ENCODE assay signal across 27 mouse cellular contexts in genomic region chr3:17501556-17501955, GRCm38 (mm10).
A peak's percentile ranks its signal among the peaks of the same experiment; 100 is the strongest.
DNase-seq lines count a peak whose midpoint lies in the region; ATAC-seq and TF ChIP-seq lines count a peak whose summit lies in the region.
"Had no signal": no experiment of that assay in that cellular context is flagged by ENCODE, and none has a peak within 500 bp of the region (broad histone marks: within the 10 kb centered on the region; RNA-seq: fewer than 3 reads in every experiment).

No protein-coding gene starts in this region.

- no peak overlapping the region for H3K27ac ChIP-seq in midbrain, embryonic 14.5 days (replicated peaks; ENCODE audit: low read depth, low read length)
- no peak overlapping the region for H3K27ac ChIP-seq in midbrain, embryonic 16.5 days (ENCODE audit: low read length)
- no peak overlapping the region for H3K27ac ChIP-seq in liver, embryonic 12.5 days
- H3K27ac ChIP-seq: embryonic facial prominence, embryonic 10.5 days; embryonic facial prominence, embryonic 15.5 days; forebrain, embryonic 12.5 days; hindbrain, embryonic 12.5 days; liver, embryonic 13.5 days; midbrain, embryonic 13.5 days; neural tube, embryonic 12.5 days had no signal

- H3K9me3 ChIP-seq in midbrain, embryonic 14.5 days (ENCODE audit: control insufficient read depth, low read length) = no peaks in the 10 kb centered on the region
- no peaks in the 10 kb centered on the region for H3K9me3 ChIP-seq in midbrain, embryonic 16.5 days (replicated peaks; ENCODE audit: control insufficient read depth, low read length, poor library complexity, severe bottlenecking)
- no peaks in the 10 kb centered on the region for H3K9me3 ChIP-seq in liver, embryonic 12.5 days (replicated peaks)
- H3K9me3 ChIP-seq: embryonic facial prominence, embryonic 10.5 days; embryonic facial prominence, embryonic 15.5 days; forebrain, embryonic 12.5 days; hindbrain, embryonic 12.5 days; liver, embryonic 13.5 days; megakaryocyte, embryonic 14.5 days; midbrain, embryonic 13.5 days; neural tube, embryonic 12.5 days had no signal

- no peaks in the 10 kb centered on the region for H3K27me3 ChIP-seq in midbrain, embryonic 14.5 days (ENCODE audit: control insufficient read depth, insufficient read depth, low read length)
- H3K27me3 ChIP-seq in midbrain, embryonic 16.5 days (ENCODE audit: control insufficient read depth, insufficient read depth, low read depth, low read length) = no peaks in the 10 kb centered on the region
- no peaks in the 10 kb centered on the region for H3K27me3 ChIP-seq in liver, embryonic 12.5 days (replicated peaks)
- H3K27me3 ChIP-seq: CH12.LX; embryonic facial prominence, embryonic 15.5 days; forebrain, embryonic 12.5 days; hindbrain, embryonic 12.5 days; liver, embryonic 13.5 days; megakaryocyte, embryonic 14.5 days; midbrain, embryonic 13.5 days; neural tube, embryonic 12.5 days had no signal

- no peaks in the 10 kb centered on the region for H3K36me3 ChIP-seq in midbrain, embryonic 14.5 days (ENCODE audit: control insufficient read depth, insufficient read depth, low read length)
- no peaks in the 10 kb centered on the region for H3K36me3 ChIP-seq in midbrain, embryonic 16.5 days (ENCODE audit: control insufficient read depth, insufficient read depth, low read length)
- no peaks in the 10 kb centered on the region for H3K36me3 ChIP-seq in liver, embryonic 12.5 days
- H3K36me3 ChIP-seq: embryonic facial prominence, embryonic 10.5 days; embryonic facial prominence, embryonic 15.5 days; forebrain, embryonic 12.5 days; hindbrain, embryonic 12.5 days; liver, embryonic 13.5 days; midbrain, embryonic 13.5 days; neural tube, embryonic 12.5 days had no signal

- no peak overlapping the region for H3K9ac ChIP-seq in midbrain, embryonic 14.5 days (replicated peaks; ENCODE audit: low read length)
- H3K9ac ChIP-seq in midbrain, embryonic 16.5 days (ENCODE audit: low read depth, low read length) = no peak overlapping the region
- H3K9ac ChIP-seq in liver, embryonic 12.5 days = no peak overlapping the region
- H3K9ac ChIP-seq: embryonic facial prominence, embryonic 15.5 days; forebrain, embryonic 12.5 days; hindbrain, embryonic 12.5 days; liver, embryonic 13.5 days; midbrain, embryonic 13.5 days; neural tube, embryonic 12.5 days had no signal

- H3K4me3 ChIP-seq in midbrain, embryonic 14.5 days (replicated peaks; ENCODE audit: low read depth, low read length) = no peak overlapping the region
- H3K4me3 ChIP-seq in midbrain, embryonic 16.5 days (ENCODE audit: low read depth, low read length) = no peak overlapping the region
- H3K4me3 ChIP-seq in liver, embryonic 12.5 days = no peak overlapping the region
- H3K4me3 ChIP-seq: embryonic facial prominence, embryonic 10.5 days; embryonic facial prominence, embryonic 15.5 days; forebrain, embryonic 12.5 days; hindbrain, embryonic 12.5 days; liver, embryonic 13.5 days; megakaryocyte, embryonic 14.5 days; midbrain, embryonic 13.5 days; myocyte; neural tube, embryonic 12.5 days had no signal

- TF ChIP-seq CTCF in brain, embryonic 14.5 days (IDR thresholded peaks at IDR 0.05; ENCODE audit: borderline replicate concordance, extremely low read depth, insufficient read depth, insufficient read length) = no peak

- DNase-seq in cerebellum, adult 9-10 months = peak; percentile 4
- no peak for DNase-seq in cerebellum, adult 11-12 months
- DNase-seq in midbrain, embryonic 14.5 days = peak; percentile 18
- peak; percentile 25 for DNase-seq in brain, embryonic 14.5 days (ENCODE audit: low read depth)
- peak; percentile 10 to 61 for DNase-seq in cerebellum, postnatal 25 days
- DNase-seq: adrenal gland, postnatal 14 days; gastrocnemius, postnatal 14 days; heart, postnatal 14 days; kidney, adult 9 months; kidney, postnatal 14 days; liver, embryonic 13.5 days; lung, adult 18-20 months; lung, postnatal 4 days; thymus, postnatal 4 days had no signal

- H3K4me2 ChIP-seq in midbrain, embryonic 14.5 days (ENCODE audit: low read length) = no peak overlapping the region
- no peak overlapping the region for H3K4me2 ChIP-seq in midbrain, embryonic 16.5 days (ENCODE audit: low read length)
- H3K4me2 ChIP-seq in liver, embryonic 12.5 days = no peak overlapping the region
- H3K4me2 ChIP-seq: embryonic facial prominence, embryonic 15.5 days; forebrain, embryonic 12.5 days; hindbrain, embryonic 12.5 days; liver, embryonic 13.5 days; midbrain, embryonic 13.5 days; neural tube, embryonic 12.5 days had no signal

- no peaks in the 10 kb centered on the region for H3K4me1 ChIP-seq in midbrain, embryonic 14.5 days (ENCODE audit: control insufficient read depth, insufficient read depth, low read length)
- H3K4me1 ChIP-seq in midbrain, embryonic 16.5 days (ENCODE audit: control insufficient read depth, insufficient read depth, low read length) = no peaks in the 10 kb centered on the region
- no peaks in the 10 kb centered on the region for H3K4me1 ChIP-seq in liver, embryonic 12.5 days
- H3K4me1 ChIP-seq: embryonic facial prominence, embryonic 10.5 days; embryonic facial prominence, embryonic 15.5 days; forebrain, embryonic 12.5 days; hindbrain, embryonic 12.5 days; liver, embryonic 13.5 days; megakaryocyte, embryonic 14.5 days; midbrain, embryonic 13.5 days; neural tube, embryonic 12.5 days had no signal

- ATAC-seq in midbrain, embryonic 14.5 days (ENCODE audit: low FRiP score, low TSS enrichment) = no peak
- ATAC-seq in midbrain, embryonic 16.5 days = no peak
- ATAC-seq in liver, embryonic 12.5 days = no peak
- ATAC-seq: intestine, postnatal 0 days; lung, postnatal 0 days; midbrain, embryonic 13.5 days had no signal

- 75% methylated on average over 2 of the region's 2 CpGs for WGBS in midbrain, embryonic 14.5 days
- 75% methylated on average over 2 of the region's 2 CpGs for WGBS in midbrain, embryonic 16.5 days
- WGBS in liver, embryonic 12.5 days (ENCODE audit: insufficient replicate concordance) = 57% methylated on average over 2 of the region's 2 CpGs

- TF ChIP-seq POLR2A in brain, embryonic 14.5 days (IDR thresholded peaks at IDR 0.05; ENCODE audit: borderline replicate concordance, extremely low read depth, insufficient read depth, insufficient read length, poor library complexity, severe bottlenecking) = no peak
